Mouse (Mus musculus) A20 (cell line): Measurements from ENCODE around the gene Pla1a.

Experiments
- DNase-seq: peaks from one replicate; pipeline ENCODE4 v3.0.0-alpha.2; 2011; ENCODE audit warnings: low read depth, low spot score

The Pla1a gene

DNA sequence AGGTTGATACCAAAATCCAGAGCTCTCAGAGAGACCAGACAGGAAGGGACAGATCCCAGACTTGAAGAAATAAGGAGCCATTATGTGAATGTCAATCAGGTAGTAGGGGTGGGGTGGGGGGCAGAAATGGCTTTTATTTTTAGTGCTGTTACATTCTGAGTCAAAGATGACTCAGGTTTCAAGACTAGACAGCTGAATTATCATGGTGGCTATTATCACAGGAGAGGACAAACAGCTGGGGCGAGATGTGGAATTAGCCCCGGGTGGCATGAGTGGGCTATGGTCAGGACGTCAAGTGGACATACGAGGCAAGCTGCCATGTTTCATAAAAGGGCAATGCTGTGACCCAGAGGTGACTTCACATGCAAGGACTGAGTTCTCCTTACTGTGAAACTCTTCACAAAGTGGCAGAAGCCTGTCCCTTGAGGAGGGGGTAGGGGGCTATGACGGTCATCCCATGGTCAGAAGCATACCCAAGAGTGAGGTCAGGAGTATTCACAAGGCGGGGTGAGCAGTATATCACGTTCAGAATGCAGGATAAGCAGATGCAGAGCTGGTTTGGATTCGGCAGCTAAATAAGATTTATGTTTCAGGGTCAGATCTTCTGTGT is 43.6 kb downstream of the Pla1a start:
- DNase-seq = no peak

DNA sequence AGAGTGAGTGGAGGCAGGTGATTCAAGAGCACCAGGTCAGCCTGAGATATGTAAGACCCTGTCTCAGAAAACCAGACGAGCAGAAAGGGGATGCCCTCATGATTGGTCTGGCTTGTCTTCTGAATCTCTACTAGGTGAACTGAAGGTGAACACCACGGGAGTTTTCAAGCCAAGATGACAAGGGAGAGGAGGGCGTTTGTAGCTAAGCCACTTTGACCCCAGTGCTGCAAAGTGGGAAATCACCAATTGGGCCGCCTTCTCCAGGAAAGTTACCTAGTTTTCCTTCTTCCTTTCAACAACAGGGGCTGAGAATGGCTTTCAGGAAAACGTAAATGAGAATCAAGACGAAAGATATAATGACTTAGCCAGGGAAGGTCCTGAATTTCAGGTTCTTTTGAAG is 44.2 kb downstream of the Pla1a start:
- no peak for DNase-seq

DNA sequence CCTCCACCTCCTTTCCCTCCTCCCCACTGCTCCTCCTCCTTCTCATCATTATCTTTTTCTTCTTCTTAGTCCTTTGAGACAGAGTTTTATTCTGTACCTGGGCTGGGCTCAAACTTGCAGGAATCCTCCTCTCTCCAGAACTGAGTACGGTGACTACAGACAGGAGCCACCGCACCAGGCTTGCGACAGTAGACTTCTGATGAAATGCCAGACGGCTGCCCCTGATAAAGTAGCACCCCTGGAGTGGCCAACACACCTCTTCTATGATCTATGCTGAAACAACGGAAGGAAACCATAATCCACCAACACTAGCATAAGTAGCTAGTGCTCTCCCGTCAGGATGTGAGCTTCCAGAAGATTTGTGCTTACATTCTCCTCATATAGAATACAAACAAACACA is 45.6 kb downstream of the Pla1a start:
- no peak for DNase-seq

DNA sequence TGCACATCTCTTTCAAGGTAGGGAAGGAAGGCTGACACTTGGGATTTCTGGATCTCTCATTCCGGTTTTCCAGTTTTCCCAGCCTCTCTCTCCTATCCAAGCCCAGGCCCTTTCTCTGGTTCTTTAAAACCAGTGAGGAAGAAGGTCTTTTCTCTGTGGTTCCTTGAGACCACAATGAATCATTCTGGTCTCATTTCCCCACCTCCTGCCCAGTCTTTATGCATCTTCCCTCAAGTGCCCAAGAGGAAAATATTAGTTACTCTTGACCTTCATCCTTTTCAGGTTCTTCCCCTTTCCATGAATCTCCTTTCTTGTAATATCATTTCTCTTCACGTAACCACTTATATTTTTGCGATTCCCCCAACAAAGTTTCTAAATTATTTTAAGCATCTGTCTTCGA is 47.2 kb downstream of the Pla1a start:
- no peak for DNase-seq

DNA sequence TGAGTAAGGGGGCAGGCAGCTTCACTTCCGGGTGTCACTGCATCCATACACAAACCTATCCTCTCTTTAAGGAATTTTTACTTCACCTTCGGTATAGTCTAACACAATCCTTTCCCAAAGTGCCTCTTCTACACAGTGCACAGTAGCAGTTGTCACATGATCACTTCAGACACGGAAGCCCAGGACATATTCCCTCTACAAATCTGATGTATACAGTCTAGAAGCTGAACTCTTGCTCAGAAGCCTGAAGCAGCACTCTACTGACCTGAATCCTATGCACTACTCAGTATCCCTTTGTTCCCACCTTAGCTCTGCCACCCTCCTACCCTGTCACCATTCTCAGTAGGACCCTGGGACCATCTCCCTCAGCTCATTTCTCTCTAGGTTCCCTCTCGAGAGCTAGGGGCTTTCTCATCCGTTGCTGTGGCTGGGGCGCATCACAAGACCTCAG is 47.7 kb downstream of the Pla1a start:
- no peak for DNase-seq

DNA sequence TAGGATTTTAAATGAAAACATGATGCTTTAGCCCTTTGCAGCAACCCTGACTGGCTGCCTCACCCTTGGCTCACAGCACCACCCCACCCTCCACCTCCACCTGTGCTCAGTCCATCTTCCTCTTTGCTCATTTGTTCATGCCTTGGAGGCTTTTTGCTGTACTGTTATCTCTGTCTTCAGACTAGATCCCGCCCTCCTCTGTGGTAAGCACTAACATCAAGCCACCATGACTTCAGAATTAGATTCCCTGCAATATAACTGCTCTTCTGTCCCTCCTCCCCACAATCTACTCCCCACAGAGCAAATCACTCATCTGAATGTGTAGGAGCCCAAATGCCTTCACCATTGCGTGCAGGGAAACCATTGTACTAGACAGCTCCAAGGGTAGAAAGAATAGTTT is 49.3 kb downstream of the Pla1a start:
- DNase-seq = no peak

DNA sequence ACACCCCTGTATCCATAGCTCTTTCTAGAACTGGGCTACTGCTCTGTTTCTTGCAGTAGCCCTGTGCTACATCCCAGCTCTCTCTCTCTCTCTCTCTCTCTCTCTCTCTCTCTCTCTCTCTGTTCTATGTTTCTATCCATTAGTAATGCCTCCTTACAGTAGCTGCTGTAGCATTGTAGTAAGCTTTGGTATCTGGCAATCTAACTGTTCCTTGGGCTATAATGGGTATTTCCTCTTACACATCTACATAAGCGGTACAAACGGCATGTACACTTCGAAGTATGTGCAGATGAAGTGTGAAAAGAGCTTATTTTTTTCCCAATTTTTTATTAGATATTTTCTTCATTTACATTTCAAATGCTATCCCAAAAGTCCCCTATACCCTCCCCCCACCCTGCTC is 53.0 kb downstream of the Pla1a start:
- no peak for DNase-seq

DNA sequence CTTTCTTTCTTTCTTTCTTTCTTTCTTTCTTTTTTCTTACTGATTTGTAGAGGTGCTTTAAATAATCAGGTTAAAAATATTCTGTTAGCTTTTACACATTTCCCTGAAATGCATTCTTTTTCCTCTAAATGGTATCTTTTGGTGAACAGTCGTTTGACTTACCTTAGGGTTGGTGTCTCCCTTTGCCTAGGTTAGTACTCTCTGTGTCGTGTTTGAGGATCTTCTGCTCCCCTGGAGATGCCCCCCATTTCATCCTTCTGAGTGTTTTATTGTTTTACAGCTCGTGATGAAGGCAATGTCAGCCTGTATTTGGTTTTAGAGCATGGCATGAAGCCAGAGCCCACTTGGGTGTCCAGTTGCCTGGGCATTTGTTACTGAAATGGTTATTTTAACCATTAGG is 53.5 kb downstream of the Pla1a start:
- no peak for DNase-seq

DNA sequence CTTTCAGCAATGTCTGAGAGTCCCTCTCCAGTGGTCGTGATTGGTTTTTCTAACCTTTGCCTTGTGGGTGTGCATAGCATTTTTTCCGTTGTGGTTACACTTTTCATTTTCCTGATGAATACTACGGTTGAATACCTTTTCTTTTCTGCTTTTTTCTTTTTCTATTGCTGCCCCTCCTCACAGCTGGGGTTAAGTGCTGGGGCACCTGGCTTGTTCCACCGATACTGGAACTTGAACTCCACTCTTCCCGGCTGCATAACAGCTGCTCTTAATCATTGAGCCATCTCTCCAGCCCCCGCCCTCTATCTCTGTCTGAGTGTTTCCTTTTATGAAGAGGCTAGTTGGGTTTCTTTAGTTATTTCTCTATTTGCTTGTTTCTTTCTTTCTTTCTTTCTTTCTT is 53.9 kb downstream of the Pla1a start:
- DNase-seq = peak; percentile 37

DNA sequence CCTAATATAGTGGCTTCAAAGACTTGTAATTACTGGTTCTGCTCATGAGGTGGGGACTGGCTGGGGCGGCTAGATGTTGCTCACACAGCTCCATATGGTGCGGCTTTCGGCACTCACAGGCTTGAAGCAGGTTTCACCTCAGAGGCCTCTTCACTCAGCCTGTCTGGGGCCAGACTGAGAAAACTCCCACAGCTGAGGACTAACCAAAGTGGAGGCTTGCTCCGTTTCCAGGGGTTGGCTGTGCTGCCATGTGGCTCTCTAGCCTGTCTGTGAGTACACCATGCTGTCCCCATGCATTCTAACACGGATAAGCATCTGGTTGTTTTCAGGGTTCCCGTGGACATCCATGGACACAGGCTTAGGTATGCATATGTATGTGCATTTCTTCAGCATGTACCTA is 54.4 kb downstream of the Pla1a start:
- DNase-seq = no peak

DNA sequence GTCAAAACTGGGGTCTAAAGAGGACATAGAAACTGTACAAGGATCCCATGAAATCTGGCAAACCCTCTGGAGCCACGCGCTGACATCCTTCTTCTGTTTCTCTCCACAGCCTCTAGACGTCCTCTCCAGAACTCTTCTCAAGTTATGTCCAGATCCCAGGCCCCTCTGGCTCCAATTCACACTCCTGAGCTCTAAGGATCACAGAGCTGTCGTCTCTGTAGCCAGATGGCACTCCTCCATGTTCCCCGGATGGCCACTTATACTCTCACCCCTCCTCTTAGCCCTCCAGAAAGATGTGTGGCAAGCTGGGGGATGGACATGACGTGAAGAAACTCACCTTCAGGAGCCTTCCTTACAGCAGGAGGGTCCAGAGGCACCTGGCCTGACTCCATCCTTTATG is 55.4 kb downstream of the Pla1a start:
- DNase-seq = no peak

DNA sequence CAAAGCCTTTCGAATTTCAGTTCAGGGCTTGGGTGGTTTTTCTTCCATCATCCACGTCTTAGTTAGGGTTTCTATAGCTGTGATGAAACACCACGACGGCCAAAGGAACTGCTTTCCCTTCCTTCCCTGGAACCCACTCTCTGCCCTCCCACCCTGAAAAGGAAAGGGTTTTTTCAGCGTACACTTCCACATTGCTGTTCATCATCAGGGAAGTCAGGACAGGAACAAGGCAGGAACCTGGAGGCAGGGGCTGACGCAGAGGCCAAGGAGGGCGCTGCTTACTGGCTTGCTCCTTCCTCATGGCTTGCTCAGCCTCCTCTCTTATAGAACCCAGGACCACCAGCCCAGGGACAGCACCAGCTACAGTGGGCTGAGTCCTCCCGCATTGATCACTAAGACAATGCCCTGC is 56.1 kb downstream of the Pla1a start:
- no peak for DNase-seq

DNA sequence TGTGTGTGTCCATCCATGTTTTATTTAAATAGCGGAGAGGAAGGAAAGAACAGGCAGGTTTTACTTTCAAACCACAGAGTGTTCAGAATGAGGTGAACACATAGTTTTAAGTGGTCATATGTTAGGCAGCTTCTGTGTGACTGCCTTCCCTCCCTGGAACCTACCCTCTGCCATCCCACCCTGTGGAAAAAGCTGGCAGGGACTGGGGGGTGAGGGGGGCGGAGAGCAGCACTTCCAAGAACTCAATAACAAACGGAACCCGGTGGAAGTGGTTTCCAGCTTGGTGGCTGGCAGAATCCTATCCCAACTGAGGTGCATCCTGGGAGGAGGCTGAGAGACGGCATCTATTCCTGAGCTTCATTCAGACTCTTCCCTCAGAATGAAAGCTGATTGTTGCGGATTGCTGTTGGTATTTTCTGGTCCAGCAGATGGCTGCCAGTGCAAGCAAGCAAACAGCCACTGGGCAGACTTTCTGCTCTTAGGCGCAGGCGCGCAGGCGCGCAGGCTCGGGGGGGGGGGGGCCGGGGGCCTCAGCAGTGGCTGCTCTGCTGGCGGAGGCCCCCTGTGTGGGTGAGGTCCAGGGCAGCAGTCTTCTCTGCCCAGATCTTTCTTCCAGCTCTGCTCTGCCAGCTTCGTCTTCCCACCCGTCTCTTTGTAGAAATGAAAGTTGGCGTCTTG is 56.6 kb downstream of the Pla1a start:
- DNase-seq = peak; percentile 70

DNA sequence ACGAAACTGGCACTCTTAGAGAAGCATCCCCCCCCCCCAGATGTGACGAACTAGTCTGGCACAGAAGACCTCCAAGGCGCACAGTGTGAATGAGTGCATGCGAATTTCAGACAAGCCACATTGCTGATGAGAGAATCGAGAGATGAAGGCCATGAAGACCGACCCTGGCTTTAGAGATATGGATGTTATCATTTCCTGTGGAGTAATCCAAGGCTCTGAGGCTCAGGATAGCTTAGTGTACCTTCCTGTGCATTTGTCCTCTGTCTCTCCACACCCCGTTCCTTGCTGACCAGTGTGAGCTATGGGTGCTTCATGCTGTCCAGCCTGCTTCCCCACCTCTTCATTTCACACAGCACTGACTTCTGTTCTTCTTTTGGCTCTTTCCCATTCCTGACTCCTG is 57.8 kb downstream of the Pla1a start:
- no peak for DNase-seq

DNA sequence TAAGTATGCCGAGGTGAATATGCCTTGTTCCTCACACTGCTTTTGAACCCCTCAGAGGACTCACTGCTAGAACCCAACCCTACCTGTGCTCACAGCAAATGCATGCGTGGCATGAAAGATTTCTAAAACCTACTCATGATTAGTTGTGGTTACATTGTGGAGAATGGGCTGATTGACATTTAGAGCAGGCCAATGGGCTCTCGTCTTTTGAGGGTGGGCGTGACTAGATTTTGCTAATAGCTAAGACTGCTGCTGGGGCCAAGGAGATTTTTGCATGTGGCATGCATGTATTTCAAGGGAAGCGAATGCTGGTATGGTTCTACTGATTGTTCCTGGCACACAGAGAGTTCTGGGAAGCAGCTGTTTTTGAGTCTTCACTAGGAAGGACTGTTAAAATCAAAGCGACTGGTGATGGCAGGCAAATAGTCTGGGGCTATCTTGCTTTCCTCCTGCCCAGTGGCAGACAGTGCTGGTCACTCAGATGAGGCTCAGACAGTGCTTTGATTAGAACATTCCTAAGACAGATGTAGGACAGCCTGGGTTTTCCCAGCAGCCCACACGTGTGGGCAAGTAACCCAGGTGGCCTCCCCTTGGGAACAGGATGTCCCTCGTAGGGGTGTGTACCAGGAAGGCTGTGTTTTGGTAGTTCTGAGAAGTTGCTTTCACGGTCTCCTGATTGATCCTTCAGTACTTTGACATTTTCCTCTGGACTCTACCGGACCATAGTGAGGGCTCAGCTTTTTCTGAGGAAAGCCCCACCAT is 58.4 kb downstream of the Pla1a start:
- no peak for DNase-seq

DNA sequence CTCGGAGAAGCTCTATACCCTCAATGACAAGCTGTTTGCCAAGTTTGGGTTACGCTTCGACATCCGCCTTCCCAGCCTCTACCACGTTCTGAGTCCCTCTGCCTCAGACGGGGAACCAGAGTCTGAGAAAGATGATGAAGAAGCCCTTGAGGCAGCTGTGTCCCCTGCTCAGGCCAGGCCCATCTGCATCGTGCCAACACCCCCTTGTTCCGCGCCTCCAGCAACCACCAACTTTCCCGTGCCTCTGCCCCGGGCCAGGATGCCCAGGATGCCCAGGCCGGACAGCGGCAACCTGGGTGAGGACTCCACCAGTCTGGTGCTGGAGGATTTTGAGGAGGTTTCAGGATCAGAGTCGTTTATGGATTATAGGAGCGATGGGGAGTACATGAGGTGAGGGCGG is 59.0 kb downstream of the Pla1a start:
- DNase-seq = no peak

DNA sequence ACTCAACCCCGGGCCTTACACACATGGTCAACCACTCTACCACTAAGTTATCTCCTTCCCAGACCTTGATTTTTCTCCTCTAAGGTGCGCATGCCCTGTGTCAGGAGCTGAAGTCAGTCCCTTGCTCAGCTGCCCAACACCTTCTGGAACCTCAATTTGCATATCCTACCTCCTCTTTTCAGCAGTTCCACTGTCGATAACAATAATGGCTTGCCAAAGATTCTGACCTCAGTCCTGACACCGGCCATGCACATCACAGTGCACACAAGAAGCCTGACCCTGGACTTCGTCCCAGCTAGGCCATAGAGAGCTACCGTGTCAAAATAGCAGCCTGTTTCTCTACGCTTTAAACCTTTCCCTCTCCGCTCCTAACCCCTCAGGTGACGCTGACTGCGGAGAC is 59.5 kb downstream of the Pla1a start:
- no peak for DNase-seq

DNA sequence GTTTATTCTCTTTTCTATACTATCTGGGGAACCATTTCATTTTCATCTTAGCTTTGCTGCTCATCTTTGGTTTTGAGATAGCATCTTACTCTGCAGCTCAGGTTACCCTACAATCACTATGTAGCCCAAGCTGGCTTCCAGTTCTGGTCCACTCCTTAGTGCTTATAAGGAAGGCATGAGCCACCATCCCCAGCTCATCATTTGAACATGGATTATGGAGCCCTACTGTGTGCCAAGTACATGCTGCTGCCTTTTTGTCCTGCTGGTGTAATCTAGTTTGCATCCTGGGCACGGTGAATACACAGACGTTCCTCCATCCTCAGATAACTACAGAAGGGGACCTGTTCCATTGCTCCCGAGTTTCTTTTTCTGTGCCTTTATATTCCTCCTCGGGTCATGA is 60.1 kb downstream of the Pla1a start:
- DNase-seq = no peak

DNA sequence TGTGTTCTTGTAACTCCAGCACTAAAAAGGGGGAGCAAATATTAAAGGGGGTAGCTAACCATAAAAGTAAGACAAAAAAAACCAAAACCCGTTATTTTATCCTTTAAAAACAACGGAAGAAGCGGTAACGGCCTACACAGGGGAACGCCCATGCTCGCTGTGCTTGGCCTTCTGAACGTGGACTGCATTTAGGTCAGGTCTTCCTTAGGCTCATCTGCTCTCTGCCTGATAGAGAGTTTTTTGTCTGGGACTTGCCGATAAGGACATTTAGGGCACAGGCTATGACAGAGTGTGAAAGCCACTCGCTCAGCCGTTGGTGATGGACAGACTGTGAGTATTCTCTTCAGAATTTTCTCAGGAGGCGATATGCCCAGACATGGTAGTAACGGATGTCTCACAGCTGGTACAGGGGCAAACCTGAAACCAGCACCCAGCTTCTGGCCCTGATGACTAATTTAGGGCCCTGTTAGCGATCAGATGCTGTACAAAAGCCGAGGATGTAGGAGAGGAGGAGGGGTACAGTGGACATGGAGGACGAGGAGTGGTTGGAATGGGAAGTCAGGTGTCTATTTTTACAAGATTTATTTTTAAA is 61.1 kb downstream of the Pla1a start:
- DNase-seq = no peak

DNA sequence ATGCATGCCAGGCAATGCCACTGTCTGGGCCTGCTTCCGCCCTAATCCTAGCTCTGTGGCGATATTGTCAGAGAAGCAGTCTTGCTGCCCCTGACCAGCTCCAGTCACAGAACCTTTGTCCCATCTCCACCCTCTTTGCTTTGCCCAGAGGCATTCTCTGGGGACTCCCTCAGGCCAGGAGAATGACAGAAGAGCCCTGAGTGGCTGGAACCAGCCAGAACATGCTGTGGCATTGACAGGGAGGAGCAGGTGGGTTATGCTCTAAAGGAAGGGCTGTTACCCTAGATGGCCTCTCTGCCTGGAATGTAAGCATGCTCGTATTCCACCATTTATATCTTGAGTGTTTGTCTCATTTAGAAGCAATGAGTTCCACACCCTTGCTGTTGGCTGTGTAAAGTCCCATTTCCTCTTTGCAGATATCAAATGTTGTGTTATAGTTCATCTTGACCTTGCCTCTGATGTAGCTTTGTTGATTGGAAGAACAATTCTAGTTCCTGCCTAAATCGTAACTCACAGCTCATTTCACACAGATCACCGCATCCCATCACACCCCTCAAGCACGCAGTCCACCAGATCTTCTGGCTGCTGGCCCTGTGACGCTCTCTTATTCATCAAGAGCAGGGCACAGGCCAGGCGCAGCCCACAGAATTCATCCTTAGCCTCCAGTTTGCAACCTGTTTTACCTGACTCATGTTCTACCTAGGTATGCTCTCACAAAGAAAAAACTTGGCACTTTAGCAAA is 62.1 kb downstream of the Pla1a start:
- DNase-seq = no peak

DNA sequence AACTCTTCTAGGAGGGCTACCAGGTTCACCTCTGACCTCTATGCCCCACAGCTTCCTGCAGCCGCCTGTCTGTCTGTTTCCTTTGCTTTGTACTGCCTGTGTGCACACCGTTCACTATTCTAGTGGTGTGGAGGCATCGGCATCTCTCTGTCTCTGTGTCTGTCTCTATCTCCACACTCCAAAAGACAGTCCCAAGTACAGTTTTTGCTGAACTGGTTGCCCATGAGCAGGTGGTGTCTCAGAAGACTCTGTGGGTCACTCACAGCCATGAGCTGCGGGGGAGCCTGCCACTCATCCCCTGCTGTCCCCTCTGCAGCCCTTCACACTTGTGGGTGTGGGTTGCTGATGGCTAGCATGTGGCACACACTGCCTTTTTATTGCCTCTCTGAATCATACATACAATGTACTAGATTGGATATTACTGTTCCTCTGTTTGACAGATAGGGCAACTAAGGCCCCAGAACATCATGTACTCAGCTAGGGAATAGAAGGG is 62.9 kb downstream of the Pla1a start:
- DNase-seq = no peak

DNA sequence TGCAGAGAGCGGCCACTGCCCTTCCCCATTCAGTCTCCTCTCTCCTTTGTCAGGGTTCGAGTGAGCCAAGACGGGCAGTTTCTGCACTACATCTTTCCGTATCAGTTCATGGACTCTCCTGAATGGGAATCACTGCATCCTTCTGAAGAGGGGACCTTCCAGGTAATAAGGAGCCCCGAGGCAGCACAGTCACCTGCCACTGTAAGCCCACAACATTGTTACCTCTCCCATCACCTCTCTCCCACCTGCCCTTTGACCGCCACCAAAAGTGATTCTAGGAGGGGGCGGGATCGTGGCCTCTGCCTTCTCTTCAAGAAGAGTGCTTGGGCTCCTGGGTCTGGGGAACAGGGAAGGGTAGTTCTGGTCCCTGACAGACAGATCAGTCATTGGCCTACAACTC is 63.5 kb downstream of the Pla1a start:
- DNase-seq = no peak
